Mouse (Mus musculus): ENCODE measurements around the gene Gm10577. TPM values are rescaled to one million over a fixed set of nuclear protein-coding genes. Genes with fewer than 3 reads are reported as not detected.

Gene Gm10577
- polyA plus RNA-seq, 1 experiment from 2014 or later = not detected

- Histone ChIP-seq H3K4me2 (ENCODE audit: low read depth, low read length) (no peak overlapping the region), H3K27me3 (ENCODE audit: control insufficient read depth, insufficient read depth, low read length) (no peaks in the 10 kb centered on the region), H3K9ac (ENCODE audit: low read length) (no peak overlapping the region), H3K4me3 (replicated peaks; ENCODE audit: low read length) (no peak overlapping the region), H3K4me1 (ENCODE audit: control insufficient read depth, insufficient read depth, low read length) (no peaks in the 10 kb centered on the region), H3K9me3 (replicated peaks; ENCODE audit: control insufficient read depth, low read length) (no peaks in the 10 kb centered on the region), H3K36me3 (ENCODE audit: control insufficient read depth, insufficient read depth, low read length) (no peaks in the 10 kb centered on the region), H3K27ac (ENCODE audit: low read length) (no peak overlapping the region)
- 67% methylated on average over 5 of the region's 5 CpGs for WGBS
- no peak for ATAC-seq (ENCODE audit: insufficient read depth, low FRiP score)
Observed at GRCm38 (mm10) chr4:101035131-101035530, 14.6 kb upstream of the Gm10577 start.

GRCm38 (mm10) chr4:101033047-101033446, 12.6 kb upstream of the Gm10577 start:
- H3K4me2 ChIP-seq (ENCODE audit: low read depth, low read length) = no peak overlapping the region
- no peak overlapping the region for H3K4me3 ChIP-seq (replicated peaks; ENCODE audit: low read length)
- WGBS = 70% methylated on average over 3 of the region's 3 CpGs
- no peaks in the 10 kb centered on the region for H3K9me3 ChIP-seq (replicated peaks; ENCODE audit: control insufficient read depth, low read length)
- ATAC-seq (ENCODE audit: insufficient read depth, low FRiP score) = no peak
- H3K4me1 ChIP-seq (ENCODE audit: control insufficient read depth, insufficient read depth, low read length) = no peaks in the 10 kb centered on the region
- no peak overlapping the region for H3K27ac ChIP-seq (ENCODE audit: low read length)
- no peaks in the 10 kb centered on the region for H3K27me3 ChIP-seq (ENCODE audit: control insufficient read depth, insufficient read depth, low read length)
- no peaks in the 10 kb centered on the region for H3K36me3 ChIP-seq (ENCODE audit: control insufficient read depth, insufficient read depth, low read length)
- no peak overlapping the region for H3K9ac ChIP-seq (ENCODE audit: low read length)

DNA sequence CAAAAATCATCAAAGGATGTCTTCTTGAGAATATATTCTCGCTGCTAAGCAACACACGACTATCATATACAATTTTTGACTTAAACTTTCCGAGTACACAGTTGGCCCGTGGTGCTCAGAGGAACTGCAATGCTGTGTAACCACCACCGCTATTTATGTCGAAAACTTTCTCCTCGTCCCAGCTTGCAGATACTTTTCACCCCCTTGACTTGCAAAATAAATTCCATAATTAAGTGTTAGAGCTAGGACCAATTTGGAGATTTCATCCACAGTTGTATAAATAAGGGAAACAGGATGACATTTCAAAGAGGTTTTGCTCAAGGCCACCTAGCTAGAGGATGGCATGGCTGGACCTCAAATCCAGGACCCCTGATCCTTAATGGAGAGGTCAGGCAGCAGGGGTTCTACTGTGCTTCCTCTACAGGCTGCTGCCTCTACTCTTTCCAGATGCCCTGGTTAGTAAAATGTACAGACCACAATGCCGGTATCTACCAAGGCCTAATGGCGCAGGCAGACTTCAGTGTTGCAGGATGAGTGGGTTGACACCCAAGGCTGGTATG, 7.4 kb upstream of the Gm10577 start:
- H3K4me3 ChIP-seq (replicated peaks; ENCODE audit: low read length) = no peak overlapping the region
- ATAC-seq (ENCODE audit: insufficient read depth, low FRiP score) = no peak
- no peak overlapping the region for H3K9ac ChIP-seq (ENCODE audit: low read length)
- peaks cover 3% of the 10 kb centered on the region; the same call in 1 of the 2 replicates for H3K9me3 ChIP-seq (replicated peaks; ENCODE audit: control insufficient read depth, low read length)
- H3K27me3 ChIP-seq (ENCODE audit: control insufficient read depth, insufficient read depth, low read length) = no peaks in the 10 kb centered on the region
- no peaks in the 10 kb centered on the region for H3K4me1 ChIP-seq (ENCODE audit: control insufficient read depth, insufficient read depth, low read length)
- WGBS = 84% methylated on average over 9 of the region's 9 CpGs
- H3K36me3 ChIP-seq (ENCODE audit: control insufficient read depth, insufficient read depth, low read length) = no peaks in the 10 kb centered on the region
- no peak overlapping the region for H3K27ac ChIP-seq (ENCODE audit: low read length)
- H3K4me2 ChIP-seq (ENCODE audit: low read depth, low read length) = no peak overlapping the region

DNA sequence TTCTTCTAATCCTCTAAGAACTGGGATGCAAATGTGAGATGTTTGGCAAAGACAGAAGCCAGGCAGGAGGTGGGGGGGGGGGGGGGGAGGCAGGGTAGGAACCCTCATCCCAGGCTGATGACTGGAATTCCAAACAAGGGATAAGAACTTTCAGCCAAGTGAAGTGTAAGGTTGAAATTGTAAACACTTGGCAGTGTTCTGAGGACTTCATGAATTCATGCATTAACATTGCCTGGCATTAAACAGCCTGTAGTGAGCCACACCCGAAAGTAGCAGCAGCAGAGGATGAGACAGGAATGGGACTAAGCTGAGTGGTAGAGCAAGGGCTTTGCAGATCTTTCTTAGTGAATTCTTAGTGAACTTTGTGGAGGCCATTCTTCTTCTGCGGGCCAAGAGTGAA, 6.5 kb upstream of the Gm10577 start:
- Histone ChIP-seq H3K4me1 (ENCODE audit: control insufficient read depth, insufficient read depth, low read length) (no peaks in the 10 kb centered on the region), H3K27me3 (ENCODE audit: control insufficient read depth, insufficient read depth, low read length) (no peaks in the 10 kb centered on the region), H3K36me3 (ENCODE audit: control insufficient read depth, insufficient read depth, low read length) (no peaks in the 10 kb centered on the region), H3K4me2 (ENCODE audit: low read depth, low read length) (no peak overlapping the region), H3K27ac (ENCODE audit: low read length) (no peak overlapping the region), H3K4me3 (replicated peaks; ENCODE audit: low read length) (no peak overlapping the region), H3K9me3 (replicated peaks; ENCODE audit: control insufficient read depth, low read length) (peaks cover 6% of the 10 kb centered on the region; the same call in 1 of the 2 replicates), H3K9ac (ENCODE audit: low read length) (no peak overlapping the region)
- no peak for ATAC-seq (ENCODE audit: insufficient read depth, low FRiP score)
- WGBS = 65% methylated on average over 2 of the region's 2 CpGs

GRCm38 (mm10) chr4:101026566-101026965, 6.1 kb upstream of the Gm10577 start:
- Histone ChIP-seq H3K27ac (ENCODE audit: low read length) (no peak overlapping the region), H3K36me3 (ENCODE audit: control insufficient read depth, insufficient read depth, low read length) (no peaks in the 10 kb centered on the region), H3K4me1 (ENCODE audit: control insufficient read depth, insufficient read depth, low read length) (no peaks in the 10 kb centered on the region), H3K4me2 (ENCODE audit: low read depth, low read length) (no peak overlapping the region), H3K27me3 (ENCODE audit: control insufficient read depth, insufficient read depth, low read length) (no peaks in the 10 kb centered on the region), H3K9me3 (replicated peaks; ENCODE audit: control insufficient read depth, low read length) (peaks cover 6% of the 10 kb centered on the region; the same call in 1 of the 2 replicates), H3K9ac (ENCODE audit: low read length) (no peak overlapping the region), H3K4me3 (replicated peaks; ENCODE audit: low read length) (no peak overlapping the region)
- WGBS = 66% methylated on average over 5 of the region's 5 CpGs
- no peak for ATAC-seq (ENCODE audit: insufficient read depth, low FRiP score)

- no peaks in the 10 kb centered on the region for H3K36me3 ChIP-seq (ENCODE audit: control insufficient read depth, insufficient read depth, low read length)
- H3K9me3 ChIP-seq (replicated peaks; ENCODE audit: control insufficient read depth, low read length) = peaks cover 7% of the 10 kb centered on the region; the same call in 1 of the 2 replicates
- no peak for ATAC-seq (ENCODE audit: insufficient read depth, low FRiP score)
- H3K4me2 ChIP-seq (ENCODE audit: low read depth, low read length) = no peak overlapping the region
- WGBS = 73% methylated on average over 4 of the region's 4 CpGs
- no peaks in the 10 kb centered on the region for H3K4me1 ChIP-seq (ENCODE audit: control insufficient read depth, insufficient read depth, low read length)
- H3K27me3 ChIP-seq (ENCODE audit: control insufficient read depth, insufficient read depth, low read length) = no peaks in the 10 kb centered on the region
- no peak overlapping the region for H3K9ac ChIP-seq (ENCODE audit: low read length)
- H3K27ac ChIP-seq (ENCODE audit: low read length) = no peak overlapping the region
- no peak overlapping the region for H3K4me3 ChIP-seq (replicated peaks; ENCODE audit: low read length)
Observed at GRCm38 (mm10) chr4:101017806-101018205, 2.7 kb downstream of the Gm10577 start.

DNA sequence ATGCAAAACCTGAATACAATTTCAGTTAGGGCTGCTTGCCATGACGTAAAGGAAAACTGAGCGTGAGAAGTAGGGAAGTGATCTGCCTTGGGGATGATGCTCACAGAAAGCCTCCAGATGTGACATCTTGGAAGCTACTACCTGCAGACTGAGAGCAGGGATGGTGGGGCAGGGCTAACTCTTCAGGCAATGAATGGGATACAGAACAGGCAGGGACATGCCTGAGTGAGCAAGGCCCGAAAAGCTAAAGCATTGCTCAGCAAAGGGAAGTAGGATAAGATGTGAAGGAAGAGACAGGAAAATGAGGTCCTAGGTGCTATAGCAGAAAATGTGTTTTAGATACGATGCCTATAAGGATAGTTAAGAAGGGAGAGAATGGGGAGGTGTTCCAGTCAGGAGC, 11.4 kb downstream of the Gm10577 start:
- no peak overlapping the region for H3K4me3 ChIP-seq (replicated peaks; ENCODE audit: low read length)

DNA sequence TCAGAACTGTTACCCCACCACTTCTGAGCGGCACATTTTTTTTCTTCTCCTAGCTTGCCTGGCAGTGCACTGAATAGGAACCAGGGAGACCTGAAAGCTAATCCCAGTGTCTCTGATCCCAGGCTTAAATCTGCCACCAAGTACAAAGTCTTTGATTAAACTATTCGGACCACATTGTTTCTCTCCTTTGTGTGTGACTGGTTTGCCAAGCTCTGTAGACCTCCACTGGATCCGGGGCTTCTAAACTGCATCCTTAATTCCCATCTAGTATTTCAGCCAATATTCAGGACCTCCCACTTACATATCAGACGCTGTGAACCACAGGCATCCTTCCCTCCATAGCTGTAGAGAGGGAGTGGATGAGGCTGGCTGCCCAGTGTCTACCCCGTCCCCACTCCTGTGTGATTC, 12.1 kb downstream of the Gm10577 start:
- H3K27ac ChIP-seq (ENCODE audit: low read length) = no peak overlapping the region
- no peaks in the 10 kb centered on the region for H3K27me3 ChIP-seq (ENCODE audit: control insufficient read depth, insufficient read depth, low read length)
- H3K9ac ChIP-seq (ENCODE audit: low read length) = no peak overlapping the region
- H3K4me3 ChIP-seq (replicated peaks; ENCODE audit: low read length) = no peak overlapping the region
- no peak for ATAC-seq (ENCODE audit: insufficient read depth, low FRiP score)
- H3K4me2 ChIP-seq (ENCODE audit: low read depth, low read length) = no peak overlapping the region
- H3K4me1 ChIP-seq (ENCODE audit: control insufficient read depth, insufficient read depth, low read length) = no peaks in the 10 kb centered on the region
- peaks cover 5% of the 10 kb centered on the region; the same call in 1 of the 2 replicates for H3K36me3 ChIP-seq (ENCODE audit: control insufficient read depth, insufficient read depth, low read length)
- H3K9me3 ChIP-seq (replicated peaks; ENCODE audit: control insufficient read depth, low read length) = no peaks in the 10 kb centered on the region
- 69% methylated on average over 5 of the region's 5 CpGs for WGBS

More for the DNA sequence above, 11.4 kb downstream of the Gm10577 start:
- no peak for ATAC-seq (ENCODE audit: insufficient read depth, low FRiP score)
- no peaks in the 10 kb centered on the region for H3K27me3 ChIP-seq (ENCODE audit: control insufficient read depth, insufficient read depth, low read length)
- peaks cover 3% of the 10 kb centered on the region; the same call in 1 of the 2 replicates for H3K36me3 ChIP-seq (ENCODE audit: control insufficient read depth, insufficient read depth, low read length)
- no peaks in the 10 kb centered on the region for H3K9me3 ChIP-seq (replicated peaks; ENCODE audit: control insufficient read depth, low read length)
- H3K9ac ChIP-seq (ENCODE audit: low read length) = no peak overlapping the region
- WGBS = 85% methylated on average over 4 of the region's 4 CpGs
- H3K27ac ChIP-seq (ENCODE audit: low read length) = no peak overlapping the region
- H3K4me2 ChIP-seq (ENCODE audit: low read depth, low read length) = no peak overlapping the region
- H3K4me1 ChIP-seq (ENCODE audit: control insufficient read depth, insufficient read depth, low read length) = no peaks in the 10 kb centered on the region

GRCm38 (mm10) chr4:101002961-101003360, 17.5 kb downstream of the Gm10577 start:
- ATAC-seq (ENCODE audit: insufficient read depth, low FRiP score) = no peak
- Histone ChIP-seq H3K36me3 (ENCODE audit: control insufficient read depth, insufficient read depth, low read length) (peaks cover 17% of the 10 kb centered on the region), H3K27ac (ENCODE audit: low read length) (no peak overlapping the region), H3K9me3 (replicated peaks; ENCODE audit: control insufficient read depth, low read length) (no peaks in the 10 kb centered on the region), H3K4me2 (ENCODE audit: low read depth, low read length) (no peak overlapping the region), H3K4me3 (replicated peaks; ENCODE audit: low read length) (no peak overlapping the region), H3K4me1 (ENCODE audit: control insufficient read depth, insufficient read depth, low read length) (no peaks in the 10 kb centered on the region), H3K27me3 (ENCODE audit: control insufficient read depth, insufficient read depth, low read length) (no peaks in the 10 kb centered on the region), H3K9ac (ENCODE audit: low read length) (no peak overlapping the region)
- WGBS = 89% methylated on average over 16 of the region's 16 CpGs

All from stomach, embryonic 16.5 days (tissue).